Mouse (Mus musculus) brain, embryonic 14.5 days (tissue): ENCODE data around the gene Gm21964.

ENCODE experiments used
- CTCF ChIP-seq: fragments of 200-500 bp; IDR thresholded peaks from 2 replicates; pipeline ENCODE4 v1.5.1; 2012; ENCODE audit warnings: inconsistent platforms, mild to moderate bottlenecking, moderate library complexity, borderline replicate concordance; ENCODE audit not compliant: insufficient read depth, insufficient read length; ENCODE audit errors: extremely low read depth
- POLR2A ChIP-seq: fragments of 200-500 bp; IDR thresholded peaks from 2 replicates; pipeline ENCODE4 v1.6.1; 2012; ENCODE audit warnings: mild to moderate bottlenecking, inconsistent platforms, borderline replicate concordance; ENCODE audit not compliant: poor library complexity, insufficient read depth, insufficient read length, severe bottlenecking; ENCODE audit errors: extremely low read depth

- TF ChIP-seq CTCF (no peak), POLR2A (no peak)
Observed at GRCm38 (mm10) chr8:110091869-110092268, 9.1 kb upstream of the Gm21964 start.
